Mouse (Mus musculus): ENCODE measurements around the gene Lingo1. TPM values are rescaled to one million over a fixed set of nuclear protein-coding genes. Genes with fewer than 3 reads are reported as not detected.
A peak's percentile ranks its signal among the peaks of the same experiment; 100 is the strongest.

The Lingo1 gene
- polyA plus RNA-seq, 1 experiment = 1.2 TPM

- no peak for TF ChIP-seq SRF (IDR thresholded peaks at IDR 0.05; ENCODE audit: control insufficient read depth, insufficient read length, low read depth)
- Histone ChIP-seq H3K79me2 (ENCODE audit: control insufficient read depth, insufficient read depth) (no peaks in the 10 kb centered on the region), H3K4me3 (no peak overlapping the region), H3K36me3 (ENCODE audit: control insufficient read depth, insufficient read depth) (no peaks in the 10 kb centered on the region), H3ac (ENCODE audit: control insufficient read depth, insufficient read length) (peak overlapping the region; percentile 8), H3K4me2 (ENCODE audit: low read depth) (peak overlapping the region; percentile 77), H3K27me3 (ENCODE audit: control insufficient read depth, insufficient read depth, insufficient read length) (peaks cover 45% of the 10 kb centered on the region)
These were observed 161.7 kb downstream of the Lingo1 start for GRCm38 (mm10) chr9:56634406-56635120.

GRCm38 (mm10) chr9:56633449-56634225 lies 162.6 kb downstream of the Lingo1 start:
- Histone ChIP-seq H3K27me3 (ENCODE audit: control insufficient read depth, insufficient read depth, insufficient read length) (peaks cover 37% of the 10 kb centered on the region), H3K79me2 (ENCODE audit: control insufficient read depth, insufficient read depth) (no peaks in the 10 kb centered on the region), H3ac (ENCODE audit: control insufficient read depth, insufficient read length) (no peak overlapping the region), H3K4me3 (no peak overlapping the region), H3K36me3 (ENCODE audit: control insufficient read depth, insufficient read depth) (no peaks in the 10 kb centered on the region), H3K4me2 (ENCODE audit: low read depth) (no peak overlapping the region)
- no peak for TF ChIP-seq MAX (IDR thresholded peaks at IDR 0.05; ENCODE audit: low read depth)
- TF ChIP-seq REST (IDR thresholded peaks at IDR 0.05; ENCODE audit: insufficient read depth, insufficient read length) = no peak
- no peak for TF ChIP-seq TCF12 (IDR thresholded peaks at IDR 0.05; ENCODE audit: insufficient read depth, poor library complexity, severe bottlenecking)
- no peak for TF ChIP-seq POLR2AphosphoS2 (IDR thresholded peaks at IDR 0.05; ENCODE audit: insufficient read length, low read depth)
- no peak for TF ChIP-seq MYOD1 (IDR thresholded peaks at IDR 0.05; ENCODE audit: control insufficient read depth in 1 of 3, insufficient read length in 2 of 3, low read depth in 2 of 3)
- TF ChIP-seq TCF3 (IDR thresholded peaks at IDR 0.05; ENCODE audit: insufficient read length, low read depth) = no peak
- no peak for TF ChIP-seq E2F4 (IDR thresholded peaks at IDR 0.05; ENCODE audit: insufficient read depth)
- TF ChIP-seq MYOG (IDR thresholded peaks at IDR 0.05; ENCODE audit: control insufficient read depth in 1 of 3, insufficient read depth in 1 of 3, insufficient read length in 2 of 3, low read depth in 2 of 3) = no peak
- no peak for TF ChIP-seq USF1 (IDR thresholded peaks at IDR 0.05; ENCODE audit: low read depth)
- TF ChIP-seq SRF (IDR thresholded peaks at IDR 0.05; ENCODE audit: control insufficient read depth, insufficient read length, low read depth) = no peak
- TF ChIP-seq POLR2A (IDR thresholded peaks at IDR 0.05; ENCODE audit: insufficient read length, low read depth) = no peak
- no peak for TF ChIP-seq CEBPB (IDR thresholded peaks at IDR 0.05; ENCODE audit: insufficient read depth, poor library complexity, severe bottlenecking)

GRCm38 (mm10) chr9:56630945-56631344 lies 165.3 kb downstream of the Lingo1 start:
- Histone ChIP-seq H3K79me2 (ENCODE audit: control insufficient read depth, insufficient read depth) (no peaks in the 10 kb centered on the region), H3K4me2 (ENCODE audit: low read depth) (no peak overlapping the region), H3K27me3 (ENCODE audit: control insufficient read depth, insufficient read depth, insufficient read length) (peaks cover 32% of the 10 kb centered on the region), H3ac (ENCODE audit: control insufficient read depth, insufficient read length) (no peak overlapping the region), H3K4me3 (no peak overlapping the region), H3K36me3 (ENCODE audit: control insufficient read depth, insufficient read depth) (no peaks in the 10 kb centered on the region)
- no peak for TF ChIP-seq MYOD1 (IDR thresholded peaks at IDR 0.05; ENCODE audit: control insufficient read depth in 1 of 3, insufficient read length in 2 of 3, low read depth in 2 of 3)
- no peak for TF ChIP-seq MYOG (IDR thresholded peaks at IDR 0.05; ENCODE audit: control insufficient read depth in 1 of 3, insufficient read depth in 1 of 3, insufficient read length in 2 of 3, low read depth in 2 of 3)
- TF ChIP-seq POLR2AphosphoS2 (IDR thresholded peaks at IDR 0.05; ENCODE audit: insufficient read length, low read depth) = no peak
- TF ChIP-seq TCF3 (IDR thresholded peaks at IDR 0.05; ENCODE audit: insufficient read length, low read depth) = no peak
- TF ChIP-seq SRF (IDR thresholded peaks at IDR 0.05; ENCODE audit: control insufficient read depth, insufficient read length, low read depth) = no peak
- TF ChIP-seq POLR2A (IDR thresholded peaks at IDR 0.05; ENCODE audit: insufficient read length, low read depth) = no peak
- no peak for TF ChIP-seq REST (IDR thresholded peaks at IDR 0.05; ENCODE audit: insufficient read depth, insufficient read length)
- TF ChIP-seq CEBPB (IDR thresholded peaks at IDR 0.05; ENCODE audit: insufficient read depth, poor library complexity, severe bottlenecking) = no peak
- no peak for TF ChIP-seq E2F4 (IDR thresholded peaks at IDR 0.05; ENCODE audit: insufficient read depth)

GRCm38 (mm10) chr9:56629674-56630397 lies 166.4 kb downstream of the Lingo1 start:
- Histone ChIP-seq H3ac (ENCODE audit: control insufficient read depth, insufficient read length) (no peak overlapping the region), H3K4me2 (ENCODE audit: low read depth) (no peak overlapping the region), H3K36me3 (ENCODE audit: control insufficient read depth, insufficient read depth) (no peaks in the 10 kb centered on the region), H3K4me3 (no peak overlapping the region), H3K79me2 (ENCODE audit: control insufficient read depth, insufficient read depth) (no peaks in the 10 kb centered on the region), H3K27me3 (ENCODE audit: control insufficient read depth, insufficient read depth, insufficient read length) (peaks cover 21% of the 10 kb centered on the region)
- no peak for TF ChIP-seq E2F4 (IDR thresholded peaks at IDR 0.05; ENCODE audit: insufficient read depth)
- no peak for TF ChIP-seq MYOG (IDR thresholded peaks at IDR 0.05; ENCODE audit: control insufficient read depth in 1 of 3, insufficient read depth in 1 of 3, insufficient read length in 2 of 3, low read depth in 2 of 3)
- TF ChIP-seq POLR2A (IDR thresholded peaks at IDR 0.05; ENCODE audit: insufficient read length, low read depth) = no peak
- TF ChIP-seq POLR2AphosphoS2 (IDR thresholded peaks at IDR 0.05; ENCODE audit: insufficient read length, low read depth) = no peak
- no peak for TF ChIP-seq CEBPB (IDR thresholded peaks at IDR 0.05; ENCODE audit: insufficient read depth, poor library complexity, severe bottlenecking)
- no peak for TF ChIP-seq TCF12 (IDR thresholded peaks at IDR 0.05; ENCODE audit: insufficient read depth, poor library complexity, severe bottlenecking)
- TF ChIP-seq TCF3 (IDR thresholded peaks at IDR 0.05; ENCODE audit: insufficient read length, low read depth) = no peak
- TF ChIP-seq USF1 (IDR thresholded peaks at IDR 0.05; ENCODE audit: low read depth) = no peak
- no peak for TF ChIP-seq SRF (IDR thresholded peaks at IDR 0.05; ENCODE audit: control insufficient read depth, insufficient read length, low read depth)
- no peak for TF ChIP-seq REST (IDR thresholded peaks at IDR 0.05; ENCODE audit: insufficient read depth, insufficient read length)

Data from myocyte (in vitro differentiated cells).